Mouse (Mus musculus) ES-Bruce4 (cell line): Measurements from ENCODE around the gene Aox1. TPM values are rescaled to one million over a fixed set of nuclear protein-coding genes. Genes with fewer than 3 reads are reported as not detected.

ENCODE experiments used
- H3K27ac ChIP-seq: 2 replicates; pipeline ENCODE4 v1.5.1; 2012; ENCODE audit warnings: low read length, inconsistent platforms; ENCODE audit not compliant: insufficient read depth
- H3K27me3 ChIP-seq: 2 replicates; pipeline ENCODE4 v1.6.1; 2012; ENCODE audit warnings: mild to moderate bottlenecking, low read length, inconsistent platforms; ENCODE audit not compliant: control insufficient read depth, poor library complexity, insufficient read depth, severe bottlenecking
- H3K36me3 ChIP-seq: 2 replicates; pipeline ENCODE4 v1.6.1; 2012; ENCODE audit warnings: inconsistent platforms, mild to moderate bottlenecking, low read length, moderate library complexity; ENCODE audit not compliant: control insufficient read depth, poor library complexity, insufficient read depth, severe bottlenecking
- H3K4me1 ChIP-seq: one replicate; pipeline ENCODE4 v1.8.1; 2011; ENCODE audit warnings: low read length; ENCODE audit not compliant: control insufficient read depth, insufficient read depth
- H3K4me3 ChIP-seq: 2 replicates; pipeline ENCODE4 v1.5.1; 2011; ENCODE audit warnings: low read depth, mild to moderate bottlenecking, low read length
- H3K9ac ChIP-seq: 2 replicates; pipeline ENCODE4 v1.6.1; 2012; ENCODE audit warnings: low read depth, mild to moderate bottlenecking, inconsistent platforms; ENCODE audit not compliant: poor library complexity, severe bottlenecking
- H3K9me3 ChIP-seq: replicated peaks from 2 replicates; pipeline ENCODE4 v1.6.1; 2012; ENCODE audit warnings: mild to moderate bottlenecking, low read length, inconsistent platforms; ENCODE audit not compliant: control insufficient read depth, poor library complexity, insufficient read depth, severe bottlenecking
- CTCF ChIP-seq: IDR thresholded peaks from one replicate; pipeline ENCODE4 v1.8.1; 2011; ENCODE audit warnings: low read depth, low read length
- EP300 ChIP-seq: IDR thresholded peaks from 2 replicates; pipeline ENCODE4 v1.6.1; 2011; ENCODE audit warnings: low read depth, low read length; ENCODE audit not compliant: insufficient read depth
- POLR2A ChIP-seq: IDR thresholded peaks from one replicate; pipeline ENCODE4 v1.8.1; 2011; ENCODE audit warnings: low read length; ENCODE audit not compliant: insufficient read depth
- polyA plus RNA-seq: library from polyadenylated mRNA; stranded (reverse); fragments of >200 nt; gene quantifications from 2 replicates; pipeline ENCODE4 v1.2.4, GENCODE M21; 2011; ENCODE audit warnings: low read depth; ENCODE audit not compliant: missing spikeins, insufficient read depth, insufficient read length

Gene Aox1
- polyA plus RNA-seq, 1 experiment = 0.52 TPM

DNA sequence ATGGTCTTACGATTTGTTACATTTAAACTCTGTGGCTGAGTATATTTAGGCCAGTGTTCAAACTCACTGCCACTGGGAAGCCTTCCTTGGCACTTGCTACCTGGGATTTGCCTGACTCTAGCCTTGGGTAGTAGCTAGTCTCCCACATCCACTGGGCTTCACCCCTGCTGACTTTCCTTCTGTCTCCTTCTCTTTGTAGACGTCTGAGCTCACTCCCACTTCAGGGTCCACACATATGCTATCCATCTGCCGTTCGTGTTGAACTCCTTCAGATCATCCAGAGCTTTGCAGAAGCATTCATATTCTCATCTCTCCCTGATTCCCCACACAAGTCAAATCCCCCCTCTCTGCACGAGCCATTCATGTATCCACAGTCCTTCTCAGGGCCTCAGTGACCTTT, 15.8 kb downstream of the Aox1 start:
- H3K9me3 ChIP-seq = no peaks in the 10 kb centered on the region
- no peak overlapping the region for H3K27ac ChIP-seq
- no peaks in the 10 kb centered on the region for H3K36me3 ChIP-seq
- H3K27me3 ChIP-seq = no peaks in the 10 kb centered on the region
- no peak overlapping the region for H3K4me3 ChIP-seq
- TF ChIP-seq POLR2A (no peak), EP300 (no peak), CTCF (no peak)
- H3K4me1 ChIP-seq = no peaks in the 10 kb centered on the region
- no peak overlapping the region for H3K9ac ChIP-seq

DNA sequence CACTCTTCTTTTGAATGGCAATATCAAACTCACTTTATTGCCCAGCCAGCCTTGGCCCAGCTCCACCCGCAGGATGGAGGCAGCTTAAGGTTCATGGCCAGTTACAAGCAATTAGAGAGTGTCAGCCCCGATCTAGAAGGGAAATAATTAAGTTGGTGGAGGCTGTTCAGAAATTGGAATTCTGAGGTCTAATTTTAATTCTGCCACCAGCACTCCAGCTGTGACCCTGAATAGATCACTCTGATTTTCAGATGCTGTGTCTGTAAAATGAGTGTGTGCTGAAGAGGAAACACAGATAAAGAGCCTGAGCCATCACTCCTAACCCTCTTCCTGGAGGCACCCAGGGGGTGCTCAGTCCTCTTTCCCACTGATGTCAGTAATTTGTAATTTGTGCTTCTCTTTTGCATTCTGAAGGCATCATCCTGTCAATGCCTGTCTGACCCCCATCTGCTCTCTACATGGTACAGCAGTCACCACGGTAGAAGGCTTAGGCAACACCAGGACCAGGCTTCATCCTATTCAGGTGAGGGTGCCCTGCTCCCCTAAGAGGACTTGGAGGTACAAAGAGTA, 17.1 kb downstream of the Aox1 start:
- Histone ChIP-seq H3K27me3 (no peaks in the 10 kb centered on the region), H3K4me1 (no peaks in the 10 kb centered on the region), H3K36me3 (no peaks in the 10 kb centered on the region), H3K27ac (no peak overlapping the region), H3K9me3 (no peaks in the 10 kb centered on the region), H3K9ac (no peak overlapping the region), H3K4me3 (no peak overlapping the region)
- TF ChIP-seq CTCF (no peak), EP300 (no peak), POLR2A (no peak)

DNA sequence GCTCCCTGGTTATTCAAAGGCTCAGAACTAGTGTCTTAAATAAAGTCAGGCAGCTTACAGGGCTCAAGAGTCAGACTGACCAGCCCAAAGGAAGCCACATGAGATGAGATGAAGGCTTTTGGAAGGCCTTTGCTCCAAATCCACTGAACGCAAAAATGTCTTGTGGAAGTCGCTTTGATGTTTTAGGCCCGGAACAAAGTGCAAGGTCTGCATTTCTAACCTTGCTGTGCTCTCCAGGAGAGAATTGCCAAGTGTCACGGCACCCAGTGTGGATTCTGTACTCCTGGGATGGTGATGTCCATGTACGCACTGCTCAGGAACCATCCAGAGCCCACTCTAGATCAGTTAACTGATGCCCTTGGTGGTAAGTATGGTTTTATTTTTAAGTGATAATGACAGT, 19.4 kb downstream of the Aox1 start:
- TF ChIP-seq POLR2A (no peak), EP300 (no peak), CTCF (no peak)
- H3K9ac ChIP-seq = no peak overlapping the region
- 0 out of 2 replicates have a peak, but pooled peaks cover 4% of the 10 kb centered on the region for H3K9me3 ChIP-seq
- no peaks in the 10 kb centered on the region for H3K4me1 ChIP-seq
- H3K27me3 ChIP-seq = no peaks in the 10 kb centered on the region
- H3K36me3 ChIP-seq = no peaks in the 10 kb centered on the region
- no peak overlapping the region for H3K4me3 ChIP-seq
- no peak overlapping the region for H3K27ac ChIP-seq

DNA sequence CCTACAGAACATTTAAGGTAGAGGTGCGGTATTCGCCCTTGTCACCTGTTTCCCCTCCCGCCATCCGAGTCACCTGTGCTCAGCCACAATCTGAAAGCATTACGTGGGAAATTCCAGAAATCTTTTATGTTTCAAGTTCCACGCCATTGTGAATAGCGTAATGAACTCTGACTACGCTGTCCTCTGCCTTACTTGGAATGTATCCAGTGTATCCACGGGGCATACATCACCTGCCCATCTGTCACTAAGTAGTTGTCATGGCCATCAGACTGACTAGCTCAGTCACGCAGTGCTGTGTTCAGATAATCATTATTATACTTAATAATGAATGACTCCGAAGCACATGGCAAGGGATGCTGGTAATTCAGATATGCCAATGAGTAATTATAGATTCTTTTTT, 25.9 kb downstream of the Aox1 start:
- Histone ChIP-seq H3K27ac (no peak overlapping the region), H3K36me3 (no peaks in the 10 kb centered on the region), H3K9me3 (0 out of 2 replicates have a peak, but pooled peaks cover 4% of the 10 kb centered on the region), H3K27me3 (no peaks in the 10 kb centered on the region), H3K4me3 (no peak overlapping the region), H3K4me1 (no peaks in the 10 kb centered on the region), H3K9ac (no peak overlapping the region)
- no peak for TF ChIP-seq POLR2A
- no peak for TF ChIP-seq CTCF
- no peak for TF ChIP-seq EP300

DNA sequence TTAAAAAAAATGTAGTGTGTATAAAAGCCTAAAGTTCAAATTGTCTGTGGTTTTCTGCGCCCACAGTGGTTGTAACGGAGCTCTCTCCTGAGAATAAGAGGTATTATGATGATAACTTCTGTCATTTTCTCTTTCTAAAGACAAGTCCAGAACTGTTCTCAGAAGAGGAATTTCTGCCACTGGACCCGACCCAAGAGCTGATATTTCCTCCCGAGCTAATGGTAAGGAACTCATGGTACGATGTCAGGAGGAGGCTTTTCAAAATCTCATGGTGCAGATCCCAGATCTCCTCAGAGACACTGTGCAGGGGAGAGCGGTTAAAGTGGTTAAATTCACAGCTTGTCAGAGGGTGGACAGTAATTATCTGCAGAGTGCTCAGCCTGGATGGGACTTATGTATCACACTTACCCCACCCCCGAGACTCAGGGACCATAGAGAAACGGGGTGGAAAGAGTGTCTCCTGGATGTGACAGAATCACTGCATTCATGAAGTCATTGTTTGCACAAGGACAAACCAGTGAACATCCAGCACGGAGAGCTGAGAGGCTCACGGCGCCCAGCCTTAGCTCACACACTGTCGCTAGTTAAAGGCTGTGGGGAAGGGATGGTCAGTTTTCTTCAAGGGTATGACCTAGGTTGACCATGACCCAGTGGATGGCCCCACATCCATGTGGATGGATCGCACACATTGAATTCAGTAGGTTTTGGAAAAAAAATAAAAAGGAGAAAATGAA, 26.5 kb downstream of the Aox1 start:
- Histone ChIP-seq H3K4me3 (no peak overlapping the region), H3K4me1 (no peaks in the 10 kb centered on the region)

DNA sequence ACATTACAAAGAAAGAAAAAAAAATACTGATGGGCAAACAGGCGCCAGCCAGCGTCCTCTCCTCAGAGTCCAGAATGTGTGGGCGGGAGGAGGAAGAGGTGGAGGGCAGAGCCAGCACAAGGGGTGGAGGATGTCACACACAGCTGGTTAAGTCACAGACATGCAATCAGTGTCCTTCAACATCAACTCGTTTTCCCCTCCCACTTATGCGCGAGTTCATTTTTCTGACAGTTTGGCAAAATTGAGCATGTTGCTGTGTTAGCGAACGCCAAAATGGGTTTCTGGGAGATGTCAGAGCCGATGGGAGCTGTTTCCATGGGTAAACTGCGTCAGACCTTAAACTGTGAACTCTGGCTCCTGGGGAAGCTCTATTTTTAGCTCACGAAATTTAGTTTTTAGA, 27.2 kb downstream of the Aox1 start:
- Histone ChIP-seq H3K27me3 (no peaks in the 10 kb centered on the region), H3K27ac (no peak overlapping the region)

More for the DNA sequence above, 26.5 kb downstream of the Aox1 start:
- Histone ChIP-seq H3K9ac (no peak overlapping the region), H3K27me3 (no peaks in the 10 kb centered on the region), H3K36me3 (no peaks in the 10 kb centered on the region), H3K27ac (no peak overlapping the region), H3K9me3 (0 out of 2 replicates have a peak, but pooled peaks cover 4% of the 10 kb centered on the region)
- TF ChIP-seq POLR2A = no peak
- TF ChIP-seq CTCF = no peak
- no peak for TF ChIP-seq EP300

More for the DNA sequence above, 27.2 kb downstream of the Aox1 start:
- TF ChIP-seq EP300 = no peak
- TF ChIP-seq CTCF = no peak
- TF ChIP-seq POLR2A = no peak
- Histone ChIP-seq H3K9ac (no peak overlapping the region), H3K4me3 (no peak overlapping the region), H3K36me3 (no peaks in the 10 kb centered on the region), H3K9me3 (0 out of 2 replicates have a peak, but pooled peaks cover 4% of the 10 kb centered on the region), H3K4me1 (no peaks in the 10 kb centered on the region)
